Mouse (Mus musculus) MEL-GATA-1-ER (cell line): ENCODE measurements around the gene Tgm6.

Experiments
- DNase-seq: peaks from one replicate; pipeline ENCODE4 v3.0.0-alpha.2; 2012; ENCODE audit warnings: low read depth; ENCODE audit errors: extremely low read depth

The Tgm6 gene

DNA sequence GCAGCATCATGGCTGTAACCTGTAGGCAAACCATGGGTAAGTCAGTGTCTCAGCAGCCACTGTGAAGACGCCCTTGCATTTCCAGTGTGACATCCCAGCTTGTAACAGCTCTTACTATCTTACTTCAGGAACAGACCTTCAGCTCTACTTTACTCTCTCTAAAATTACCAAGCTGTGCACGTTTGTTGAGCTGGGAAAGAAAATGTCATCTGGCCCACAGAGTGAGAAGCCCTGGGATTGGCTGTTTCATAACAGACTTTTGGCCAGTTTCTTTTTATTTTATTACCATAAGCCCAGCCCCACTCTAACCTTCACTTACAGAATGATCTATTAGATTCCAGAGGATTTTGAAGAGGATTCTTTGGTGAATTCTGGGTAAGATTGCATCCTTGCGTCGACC, at the start of gene Tgm6:
Gene Tgm6, plus strand, starts transcription at position 301 of the 400 bp plus-strand sequence.
- DNase-seq, result no peak

DNA sequence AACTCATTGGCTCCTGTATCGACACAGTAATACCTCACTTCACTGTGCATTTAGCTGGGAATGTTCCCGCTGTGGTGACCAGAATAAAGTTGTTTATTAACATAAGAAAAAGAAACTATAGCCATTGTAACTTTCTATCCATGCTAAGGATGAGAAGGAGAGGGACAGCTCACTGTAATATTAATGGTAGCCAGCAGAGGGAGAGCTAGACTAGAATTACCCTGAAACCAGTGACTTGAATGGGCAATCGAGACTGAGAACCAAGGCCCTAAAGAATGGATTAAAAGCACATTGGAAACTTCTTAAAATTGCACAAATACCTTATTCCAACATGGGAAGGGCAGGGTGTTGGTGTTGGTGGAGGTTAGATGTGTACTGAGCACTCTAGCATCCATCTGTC, 44.0 kb upstream of the Tgm6 start:
- DNase-seq, result peak; percentile 11

DNA sequence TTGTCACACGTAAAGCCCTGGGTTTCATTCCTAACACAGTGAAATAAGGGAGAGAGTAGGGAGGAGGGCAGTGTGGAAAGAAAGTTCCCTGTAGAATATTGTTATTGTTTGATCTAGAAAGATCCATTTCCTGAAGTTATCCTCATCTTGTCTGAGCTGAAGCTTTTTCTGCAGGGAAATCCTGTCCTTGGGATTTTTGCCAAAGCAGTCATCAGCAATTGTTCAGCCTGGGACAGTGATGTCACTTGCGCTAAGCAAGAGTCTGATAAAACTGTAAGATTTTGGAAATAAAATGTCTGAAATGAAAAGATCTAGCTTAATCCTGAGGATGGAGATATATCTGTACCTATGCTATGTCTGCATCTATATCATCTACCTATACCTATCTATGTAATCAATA, 41.8 kb upstream of the Tgm6 start:
- no peak for DNase-seq

DNA sequence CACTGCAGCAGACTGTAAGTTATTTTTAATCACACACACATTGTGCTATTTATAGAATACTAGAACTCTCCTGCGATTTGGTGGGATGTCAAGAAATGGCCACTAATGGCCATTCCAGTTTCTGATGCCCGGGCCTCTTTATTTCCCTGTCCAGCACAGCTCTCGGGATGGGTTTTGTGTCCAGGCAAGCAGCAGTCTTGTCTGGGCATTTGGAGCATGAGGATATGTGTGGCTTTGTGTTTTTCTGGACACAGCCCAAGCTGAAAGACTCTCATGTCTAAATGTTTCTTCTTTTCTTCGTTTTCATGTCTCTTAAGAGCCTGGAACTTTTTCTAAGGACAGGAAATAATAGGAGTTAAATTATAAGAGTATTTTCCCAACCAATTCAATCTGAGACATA, 588 bp downstream of the Tgm6 start:
- DNase-seq, result no peak

DNA sequence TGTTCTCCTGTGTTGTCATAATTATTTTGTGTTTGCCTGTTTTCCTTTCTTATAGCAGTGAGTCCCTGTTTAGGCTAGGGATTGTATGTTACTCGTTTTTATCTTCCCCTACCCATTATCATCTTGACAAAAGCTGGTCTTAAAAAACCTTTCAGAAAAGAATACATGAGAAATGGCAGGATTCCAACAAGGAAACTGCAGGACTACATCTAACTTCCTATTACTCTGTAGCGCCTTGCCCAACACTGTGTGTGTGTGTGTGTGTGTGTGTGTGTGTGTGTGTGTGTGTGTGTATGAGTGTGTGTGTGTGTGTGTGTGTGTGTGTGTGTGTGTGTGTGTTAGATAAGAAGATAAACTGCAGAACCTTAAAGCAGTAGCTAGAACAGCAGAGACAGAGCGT, 1.2 kb downstream of the Tgm6 start:
- no peak for DNase-seq

DNA sequence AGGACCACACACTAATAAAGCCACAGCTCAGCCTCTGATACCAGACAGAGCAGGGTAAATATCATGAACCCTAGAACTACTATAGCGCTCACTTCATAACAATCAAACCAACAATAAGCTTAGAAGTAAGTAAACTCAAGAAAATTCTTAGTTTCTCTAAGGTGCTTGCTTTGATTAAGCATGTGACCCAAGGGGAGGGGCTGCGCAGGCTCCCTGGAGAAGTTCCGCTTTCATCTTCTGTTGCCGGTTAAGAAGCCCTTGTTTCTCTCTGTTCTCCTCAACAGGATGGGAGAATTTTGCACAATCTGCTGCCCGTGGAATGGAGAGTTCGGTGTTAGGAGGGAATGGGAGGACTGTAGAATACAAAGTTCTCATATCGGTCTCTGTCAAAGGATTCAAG, 6.4 kb downstream of the Tgm6 start:
- DNase-seq, result no peak

DNA sequence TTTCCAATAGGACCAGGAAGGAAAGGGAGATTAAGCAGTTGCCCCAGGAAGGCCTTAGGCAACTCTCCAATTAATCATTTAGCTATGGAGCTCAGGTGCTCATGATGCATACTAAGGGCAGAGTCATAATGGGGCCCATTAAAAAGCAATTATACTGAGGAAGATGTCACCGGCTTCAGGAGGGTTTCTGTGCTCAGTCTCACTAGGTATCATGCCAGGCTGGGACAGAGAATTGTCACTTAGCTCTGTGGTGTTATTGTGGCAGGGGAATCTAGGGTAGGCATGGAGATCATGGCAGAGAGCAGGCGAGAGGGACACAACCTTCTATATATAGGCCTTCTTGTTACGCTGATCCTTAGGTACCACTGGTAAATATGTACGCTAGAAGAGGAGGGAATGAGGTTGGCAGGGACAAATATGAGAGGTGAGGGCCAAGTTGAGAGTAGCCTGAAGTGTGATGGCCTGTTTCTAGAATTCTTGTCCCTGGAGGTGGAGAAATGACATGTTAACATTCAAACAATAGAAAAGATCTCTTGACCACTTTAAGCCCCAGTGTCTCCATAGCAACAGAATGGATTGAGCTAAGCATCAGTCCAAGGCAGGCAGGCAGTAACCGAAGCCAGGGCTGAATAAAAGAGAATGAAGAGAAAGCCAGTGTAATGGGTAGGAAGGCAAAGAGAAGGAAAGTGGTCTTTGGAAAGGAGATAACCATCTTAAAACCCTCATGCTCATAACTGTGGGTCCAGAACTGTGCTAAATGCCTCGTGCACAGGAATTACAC, 13.3 kb downstream of the Tgm6 start:
- no peak for DNase-seq

DNA sequence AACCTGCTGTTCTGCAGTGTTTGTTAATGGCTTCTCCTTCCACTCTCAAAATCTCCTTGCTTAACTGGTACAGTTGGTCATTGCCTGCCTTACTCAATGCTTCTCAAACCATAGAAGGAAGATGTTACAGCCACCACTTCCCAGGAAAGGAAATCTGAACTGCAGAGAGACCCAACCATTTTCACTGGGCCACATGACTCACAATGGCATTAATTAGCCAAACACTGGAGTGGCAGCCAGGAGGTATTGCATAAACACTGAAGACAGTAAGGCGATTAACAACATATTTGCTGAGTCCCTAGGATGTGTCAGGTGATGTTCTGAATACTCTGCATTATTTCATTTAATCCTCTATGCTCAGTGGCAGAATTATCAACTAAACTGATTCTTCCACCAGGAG, 13.9 kb downstream of the Tgm6 start:
- no peak for DNase-seq

DNA sequence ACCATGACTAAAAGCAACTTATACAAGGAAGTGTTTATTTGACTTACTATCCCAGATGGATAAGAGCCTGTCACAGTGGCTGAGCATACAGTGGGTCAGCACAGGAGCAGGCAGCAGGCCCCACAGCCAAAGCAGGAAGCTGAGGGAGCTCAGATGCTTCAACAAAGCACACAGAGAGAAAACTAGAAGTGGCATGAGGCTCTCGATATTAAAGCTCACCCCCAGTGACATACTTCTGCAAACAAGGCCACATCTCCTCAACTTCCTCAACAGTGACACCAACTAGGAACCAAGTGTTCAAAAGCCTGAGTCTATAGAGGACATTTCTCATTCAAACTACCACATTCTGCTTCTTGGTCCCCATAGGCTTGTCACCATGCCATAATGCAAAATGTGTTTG, 17.5 kb downstream of the Tgm6 start:
- DNase-seq, result peak; percentile 31

DNA sequence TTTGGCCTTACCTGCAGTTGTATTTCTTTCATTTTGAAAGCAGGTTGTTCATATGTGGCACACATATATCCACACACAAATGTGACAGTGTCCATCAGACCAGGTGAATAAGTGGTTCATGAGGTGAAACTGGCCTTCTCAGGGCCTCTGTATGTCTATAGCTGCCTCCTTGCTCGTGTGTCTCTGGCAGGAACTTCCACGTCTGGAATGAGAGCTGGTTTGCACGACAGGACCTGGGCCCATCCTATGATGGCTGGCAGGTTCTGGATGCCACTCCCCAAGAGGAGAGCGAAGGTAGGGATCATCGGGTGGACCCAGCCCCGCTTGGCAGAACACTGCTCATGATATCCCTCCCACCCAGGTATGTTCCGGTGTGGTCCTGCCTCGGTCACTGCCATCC, 30.8 kb downstream of the Tgm6 start:
- DNase-seq, result no peak

DNA sequence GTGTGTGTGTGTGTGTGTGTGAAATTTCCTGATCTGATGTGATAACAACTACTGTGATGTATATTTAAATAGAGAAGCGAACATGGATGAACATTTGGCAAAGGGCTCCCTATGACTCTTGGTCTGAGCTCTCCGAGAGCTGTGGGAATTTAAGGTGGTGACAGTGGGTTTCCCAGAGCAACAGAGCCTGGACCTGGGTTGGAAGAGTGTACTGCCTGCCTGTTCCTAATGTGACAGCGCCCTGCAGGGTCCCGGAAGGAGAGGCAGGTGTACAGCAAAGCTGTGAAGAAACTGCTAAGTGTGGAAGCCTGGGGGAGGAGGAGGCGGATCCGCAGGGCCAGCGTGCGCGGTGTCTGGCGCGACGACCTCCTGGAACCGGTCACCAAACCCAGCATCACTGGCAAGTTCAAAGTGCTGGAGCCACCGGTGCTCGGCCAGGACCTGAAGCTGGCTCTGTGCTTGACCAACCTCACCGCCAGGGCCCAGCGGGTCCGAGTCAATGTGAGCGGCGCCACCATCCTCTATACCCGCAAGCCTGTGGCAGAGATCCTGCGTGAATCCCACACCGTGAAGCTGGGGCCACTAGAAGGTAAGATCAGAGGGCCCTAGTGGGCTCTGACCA, 32.6 kb downstream of the Tgm6 start:
- DNase-seq, result no peak

DNA sequence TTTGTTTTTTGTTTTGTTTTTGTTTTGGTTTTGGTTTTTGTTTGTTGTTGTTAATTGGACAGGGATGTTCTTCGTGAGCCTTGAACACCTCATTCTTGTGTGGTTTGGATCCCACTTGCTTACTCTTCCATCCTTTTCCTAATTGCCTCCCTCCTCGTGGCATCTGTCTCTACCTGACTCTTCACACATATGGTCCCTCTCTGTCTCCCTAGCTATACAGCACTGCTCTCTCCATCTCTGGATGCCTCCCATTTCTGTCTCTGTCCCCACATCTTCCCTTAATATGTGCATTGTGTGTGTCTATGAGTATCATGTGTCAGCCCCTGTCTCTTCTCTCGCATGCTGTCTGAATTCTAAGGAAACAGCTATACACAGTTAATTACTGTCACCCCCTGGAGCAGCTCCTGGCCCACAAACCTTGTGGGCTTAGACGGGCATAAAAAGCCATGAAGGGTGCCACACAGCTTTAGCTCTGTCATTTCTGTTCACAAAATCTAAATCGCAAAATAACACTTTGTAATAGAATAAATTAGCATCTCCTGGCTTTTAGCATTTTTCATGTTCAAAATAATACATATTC, 34.0 kb downstream of the Tgm6 start:
- DNase-seq, result no peak

DNA sequence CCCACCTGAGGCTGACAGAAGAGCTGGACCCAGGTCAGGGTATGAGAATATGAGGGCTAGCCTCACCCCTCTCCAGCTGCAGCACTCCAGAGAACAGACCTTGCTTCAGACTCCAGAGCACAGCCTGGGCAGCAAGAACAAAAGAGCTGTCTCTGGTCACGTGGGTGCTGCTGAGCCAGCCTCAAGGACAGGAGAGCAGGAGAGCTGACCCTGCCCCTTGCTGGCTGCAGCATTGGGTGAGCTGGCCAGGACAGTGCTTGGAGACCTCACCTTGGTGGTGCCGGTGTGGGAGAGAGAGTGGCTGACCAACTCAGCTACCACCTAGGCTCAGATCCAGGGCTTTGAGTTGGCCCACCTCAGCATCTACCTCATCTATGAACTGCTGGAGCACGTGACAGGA, 43.0 kb downstream of the Tgm6 start:
- DNase-seq, result no peak

DNA sequence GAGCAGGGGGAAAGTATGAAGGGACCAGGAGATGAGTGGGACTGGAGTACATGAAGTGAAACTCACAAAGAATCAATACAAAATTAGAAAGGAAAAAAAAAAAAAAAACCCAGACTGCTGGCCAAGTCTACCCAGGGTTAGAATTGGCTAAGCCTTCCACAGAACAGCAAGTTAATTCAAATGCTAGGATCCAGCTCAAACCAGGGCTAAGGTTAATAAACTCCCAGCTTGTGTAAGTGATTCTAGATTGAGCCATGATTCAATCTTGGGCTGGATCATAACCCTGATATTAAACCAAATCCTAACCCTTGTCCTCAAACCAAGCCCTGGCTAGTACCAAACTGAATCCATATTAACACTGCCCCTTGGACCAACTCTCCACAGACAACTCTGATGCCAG, 43.6 kb downstream of the Tgm6 start:
- DNase-seq, result no peak

DNA sequence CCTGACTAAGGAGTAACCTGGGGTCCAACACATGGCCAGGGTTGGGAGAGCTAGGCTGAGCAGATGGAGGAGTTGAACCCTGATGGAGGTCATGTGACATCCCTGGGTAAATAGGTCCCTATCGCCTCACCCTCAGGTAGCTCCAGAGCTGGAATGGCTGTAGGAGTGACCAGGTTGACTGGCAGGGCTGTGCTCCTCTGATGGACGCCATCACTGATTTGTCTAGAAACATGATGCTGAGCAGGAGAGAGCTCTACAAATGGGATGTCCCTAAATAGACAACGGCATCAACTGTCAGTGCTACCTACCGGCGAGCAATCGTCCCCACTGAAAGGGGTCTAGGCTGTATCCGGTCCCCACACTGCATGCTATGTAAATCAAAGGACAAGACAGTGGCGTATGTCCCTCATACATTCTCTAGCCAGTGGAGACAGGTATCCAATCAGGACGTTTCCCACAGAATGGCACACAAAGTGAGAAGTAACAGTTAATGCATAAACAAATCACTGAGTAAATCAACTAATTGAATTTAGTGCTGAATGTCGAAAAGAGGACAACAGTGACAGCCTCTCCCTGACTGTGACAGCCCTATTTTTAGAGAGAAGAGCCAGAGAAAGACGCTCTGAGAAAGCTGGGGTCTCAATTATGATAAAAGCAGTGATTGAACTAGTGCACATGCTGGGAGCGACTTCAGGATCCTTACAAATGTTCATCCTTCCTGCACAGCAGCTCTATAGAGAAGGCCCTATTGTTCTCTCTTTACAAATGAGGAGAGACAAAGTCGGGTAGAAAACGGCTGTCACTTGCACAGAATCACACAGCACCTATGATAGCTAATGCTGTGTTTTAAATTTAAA, 45.2 kb downstream of the Tgm6 start:
- DNase-seq, result no peak

DNA sequence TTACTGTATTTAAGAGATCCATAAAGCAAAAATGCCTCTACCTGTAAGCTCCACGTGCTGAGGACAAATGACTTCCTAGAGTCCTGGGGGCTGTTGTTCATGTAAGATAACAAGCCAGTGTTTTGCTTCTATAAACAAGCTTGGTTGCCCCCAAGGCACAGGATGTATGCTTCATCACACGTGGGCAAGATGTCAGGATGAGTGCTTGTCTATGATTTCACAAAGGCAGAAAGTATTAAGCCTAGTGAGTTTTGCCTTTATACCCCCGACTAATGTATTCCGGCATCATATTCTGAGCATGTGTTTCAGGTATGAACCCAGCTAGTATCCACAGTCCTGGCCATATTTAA, 45.8 kb downstream of the Tgm6 start:
- no peak for DNase-seq

DNA sequence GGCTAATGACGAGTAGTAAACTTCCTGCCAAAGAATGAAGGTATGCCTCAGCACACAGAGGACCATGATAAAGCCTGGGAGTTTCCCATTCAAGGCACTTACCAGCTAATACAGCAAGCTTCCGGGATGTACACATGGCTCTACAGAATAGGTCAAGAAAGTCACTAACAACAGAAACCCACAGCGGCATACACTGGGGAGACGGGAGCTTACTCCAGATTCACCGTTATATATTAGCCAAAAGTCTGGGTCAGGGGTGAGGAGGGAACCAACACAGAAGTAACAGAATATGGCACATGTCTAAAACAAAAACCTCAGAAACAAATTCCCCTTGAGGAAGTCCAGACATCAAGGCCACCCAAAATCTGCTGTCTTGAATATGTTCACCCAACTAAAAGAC, 50.5 kb downstream of the Tgm6 start:
- DNase-seq, result no peak

DNA sequence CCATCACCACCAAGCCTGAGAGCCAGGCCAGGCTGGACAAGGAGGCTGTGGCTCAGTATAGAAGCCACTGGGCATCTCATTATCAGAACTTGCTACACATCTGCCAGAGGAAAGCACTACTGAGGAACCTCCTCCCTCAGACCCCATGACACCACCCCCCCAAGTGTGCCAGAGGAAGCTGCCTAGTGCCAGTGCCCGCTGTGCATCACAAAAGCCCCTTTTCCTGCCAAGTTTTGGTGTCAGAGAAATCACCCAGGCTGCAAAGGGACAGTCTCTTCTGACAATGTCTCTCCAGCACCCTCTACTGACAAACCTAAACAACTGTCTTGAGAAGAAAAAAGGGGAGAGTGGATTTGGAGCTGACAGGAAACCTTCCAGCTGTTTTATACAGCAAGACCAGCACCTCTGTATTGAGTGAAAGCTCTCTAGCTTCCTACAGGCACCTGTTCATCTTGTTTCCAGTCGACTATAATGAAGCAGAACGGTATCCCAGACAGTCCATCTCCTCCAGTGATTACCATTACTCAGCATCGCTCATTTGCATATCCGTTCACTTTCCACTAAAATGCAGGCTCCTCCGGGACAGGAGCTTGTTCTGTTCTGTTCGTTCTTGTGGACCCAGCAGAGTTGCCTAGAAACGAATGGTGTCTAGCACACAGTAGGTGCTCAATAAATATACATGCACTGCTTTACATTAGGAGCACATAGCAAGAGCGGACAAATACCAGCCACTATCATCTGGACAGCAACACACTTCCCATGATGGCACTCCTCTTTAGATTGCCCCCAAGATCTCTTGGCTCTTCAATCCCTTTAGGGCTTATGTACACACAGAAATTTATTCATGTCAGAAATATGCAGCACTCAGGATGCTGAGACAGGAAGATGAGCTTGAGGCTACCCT, 54.3 kb downstream of the Tgm6 start:
- peak; percentile 22 for DNase-seq

DNA sequence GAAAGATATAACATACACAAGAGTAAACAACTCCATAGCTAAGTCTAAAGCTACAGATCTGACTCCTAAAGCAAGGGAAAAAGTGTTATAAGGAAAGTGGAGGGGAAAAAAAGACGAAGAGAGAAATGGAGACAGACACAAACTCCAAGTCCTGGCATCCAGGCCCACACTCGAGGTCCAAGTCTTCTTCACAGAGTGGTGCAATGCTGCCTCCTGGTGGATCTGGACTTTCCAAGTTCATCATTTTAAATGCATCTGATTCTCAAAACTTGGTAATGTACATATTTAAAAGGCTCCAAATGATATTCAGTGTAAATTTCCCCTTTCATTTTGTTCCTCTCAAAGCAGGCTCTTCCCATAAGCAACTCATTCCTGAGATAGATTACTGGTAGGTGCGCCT, 55.6 kb downstream of the Tgm6 start:
- no peak for DNase-seq

DNA sequence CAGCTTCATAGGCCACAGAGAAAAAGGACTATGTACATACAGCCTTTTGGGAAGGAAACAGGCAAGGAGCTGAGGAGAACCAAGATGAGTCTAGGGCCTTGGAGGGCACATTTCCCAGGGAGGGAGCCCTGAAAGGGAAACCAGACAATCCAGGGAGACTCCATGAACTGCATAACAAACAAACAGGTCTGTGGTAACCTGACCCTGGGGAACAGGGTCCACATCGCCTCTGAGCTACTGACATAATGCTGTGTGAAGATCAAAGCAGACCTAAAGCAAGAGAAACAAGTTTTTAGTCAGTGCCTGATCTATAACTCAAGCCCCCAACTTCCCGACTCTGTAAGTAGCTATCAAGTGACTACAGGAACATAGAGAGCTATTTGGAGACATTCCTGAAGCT, 59.5 kb downstream of the Tgm6 start:
- DNase-seq, result no peak

DNA sequence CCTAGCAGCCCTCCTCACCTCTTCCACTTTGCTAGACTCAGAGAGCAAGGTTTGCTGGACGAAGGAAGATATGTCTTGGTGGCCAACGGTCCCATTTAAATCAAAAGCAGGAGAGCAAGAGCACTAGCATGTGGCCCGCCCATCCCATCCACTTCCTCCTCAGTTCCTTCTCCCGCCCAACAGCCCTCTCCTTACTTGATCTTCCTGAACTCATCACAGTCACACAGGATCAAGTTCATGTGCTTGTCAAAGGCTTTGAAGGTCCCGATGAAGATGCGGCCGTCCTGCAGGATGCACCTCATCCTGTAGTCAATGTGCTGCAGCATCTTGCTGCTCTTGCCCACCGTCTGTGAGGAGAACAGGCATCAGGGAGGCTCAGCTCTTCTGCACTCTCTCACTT, 64.6 kb downstream of the Tgm6 start:
- DNase-seq, result peak; percentile 22
